10 mouse cellular contexts compared by ENCODE assay signal in the genomic region with DNA sequence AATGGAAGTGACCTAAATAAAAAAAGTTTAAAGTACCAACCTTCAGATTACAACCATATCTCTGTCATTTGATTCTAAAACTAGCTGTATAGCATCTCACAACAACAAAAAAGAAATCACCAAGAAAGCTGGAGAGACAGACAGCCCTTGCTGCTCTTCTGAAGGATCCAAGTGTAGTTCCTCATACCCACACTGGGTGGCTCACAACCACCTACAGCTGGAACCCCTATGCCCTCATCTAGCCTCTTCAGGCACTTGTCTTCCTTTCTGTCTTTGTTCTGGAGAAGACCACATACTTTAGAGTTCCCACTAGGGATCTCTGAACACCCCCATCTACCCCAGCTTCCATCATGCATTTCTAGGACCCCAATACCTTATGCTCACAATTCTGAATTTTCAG.
DNase-seq lines count a peak whose midpoint lies in the region; ATAC-seq and TF ChIP-seq lines count a peak whose summit lies in the region.
"Had no signal": no experiment of that assay in that cellular context is flagged by ENCODE, and none has a peak within 500 bp of the region (broad histone marks: within the 10 kb centered on the region; RNA-seq: fewer than 3 reads in every experiment).

No protein-coding gene starts in this region.

- H3K27ac ChIP-seq in embryonic facial prominence, embryonic 11.5 days (replicated peaks; ENCODE audit: low read depth, low read length), result no peak overlapping the region
- H3K27ac ChIP-seq in embryonic facial prominence, embryonic 10.5 days (replicated peaks), result no peak overlapping the region
- H3K27ac ChIP-seq in lung, postnatal 0 days (ENCODE audit: low read length), result no peak overlapping the region
- H3K27ac ChIP-seq: embryonic facial prominence, embryonic 15.5 days; liver, embryonic 14.5 days had no signal

- DNase-seq in embryonic facial prominence, embryonic 11.5 days (ENCODE audit: low spot score), result peak; percentile 18
- DNase-seq in embryonic facial prominence, embryonic 10.5 days (ENCODE audit: low spot score), result no peak
- no peak for DNase-seq in lung, postnatal 0 days (ENCODE audit: low spot score)
- no peak for DNase-seq in lung, postnatal 25 days (ENCODE audit: low spot score)
- peak; percentile 31 for DNase-seq in adrenal gland, postnatal 10 days
- peak; percentile 7 to 65 for DNase-seq in kidney, postnatal 36 days
- DNase-seq in right cerebral cortex, postnatal 36 days (ENCODE audit: low spot score in 2 of 2), result no peak
- no peak for DNase-seq in thymus, postnatal 14 days

- H3K4me2 ChIP-seq in embryonic facial prominence, embryonic 11.5 days (ENCODE audit: low read depth, low read length), result no peak overlapping the region
- H3K4me2 ChIP-seq in lung, postnatal 0 days (replicated peaks; ENCODE audit: low read depth, low read length), result no peak overlapping the region
- H3K4me2 ChIP-seq: embryonic facial prominence, embryonic 15.5 days had no signal

- no peaks in the 10 kb centered on the region for H3K4me1 ChIP-seq in embryonic facial prominence, embryonic 11.5 days (ENCODE audit: control insufficient read depth, insufficient read depth, low read length)
- H3K4me1 ChIP-seq in embryonic facial prominence, embryonic 10.5 days, result no peaks in the 10 kb centered on the region
- H3K4me1 ChIP-seq in lung, postnatal 0 days (ENCODE audit: insufficient read depth, low read depth, low read length), result no peaks in the 10 kb centered on the region
- H3K4me1 ChIP-seq: embryonic facial prominence, embryonic 15.5 days had no signal

- no peaks in the 10 kb centered on the region for H3K27me3 ChIP-seq in embryonic facial prominence, embryonic 11.5 days (ENCODE audit: control insufficient read depth, insufficient read depth, low read length)
- H3K27me3 ChIP-seq in embryonic facial prominence, embryonic 10.5 days (replicated peaks; ENCODE audit: low read depth, poor library complexity, severe bottlenecking), result no peaks in the 10 kb centered on the region
- H3K27me3 ChIP-seq in lung, postnatal 0 days (replicated peaks; ENCODE audit: insufficient read depth, low read length), result no peaks in the 10 kb centered on the region
- H3K27me3 ChIP-seq: embryonic facial prominence, embryonic 15.5 days had no signal

- TF ChIP-seq CTCF in lung, postnatal 0 days (IDR thresholded peaks at IDR 0.05), result peak; percentile 54

- H3K4me3 ChIP-seq in embryonic facial prominence, embryonic 11.5 days (ENCODE audit: low read depth, low read length), result no peak overlapping the region
- H3K4me3 ChIP-seq in embryonic facial prominence, embryonic 10.5 days, result no peak overlapping the region
- H3K4me3 ChIP-seq in lung, postnatal 0 days (ENCODE audit: low read depth, low read length), result no peak overlapping the region
- H3K4me3 ChIP-seq: embryonic facial prominence, embryonic 15.5 days had no signal

- ATAC-seq in embryonic facial prominence, embryonic 11.5 days (replicated peaks; ENCODE audit: insufficient number of reproducible peaks, low FRiP score, low TSS enrichment, low read depth), result no peak
- ATAC-seq in lung, postnatal 0 days, result no peak

- no peak overlapping the region for H3K9ac ChIP-seq in embryonic facial prominence, embryonic 11.5 days (replicated peaks; ENCODE audit: low read length)
- H3K9ac ChIP-seq in lung, postnatal 0 days (replicated peaks; ENCODE audit: low read depth), result no peak overlapping the region
- H3K9ac ChIP-seq: embryonic facial prominence, embryonic 15.5 days; liver, embryonic 14.5 days had no signal

- no peaks in the 10 kb centered on the region for H3K9me3 ChIP-seq in embryonic facial prominence, embryonic 11.5 days (replicated peaks; ENCODE audit: control insufficient read depth, low read length)
- H3K9me3 ChIP-seq in embryonic facial prominence, embryonic 10.5 days, result no peaks in the 10 kb centered on the region
- no peaks in the 10 kb centered on the region for H3K9me3 ChIP-seq in lung, postnatal 0 days (ENCODE audit: low read length)
- H3K9me3 ChIP-seq: embryonic facial prominence, embryonic 15.5 days had no signal

- H3K36me3 ChIP-seq in embryonic facial prominence, embryonic 11.5 days (replicated peaks; ENCODE audit: control insufficient read depth, insufficient read depth, low read depth, low read length), result no peaks in the 10 kb centered on the region
- H3K36me3 ChIP-seq in embryonic facial prominence, embryonic 10.5 days (replicated peaks), result no peaks in the 10 kb centered on the region
- H3K36me3 ChIP-seq in lung, postnatal 0 days (ENCODE audit: insufficient read depth, low read length), result no peaks in the 10 kb centered on the region
- H3K36me3 ChIP-seq: embryonic facial prominence, embryonic 15.5 days had no signal

- TF ChIP-seq EP300 in lung, postnatal 0 days (IDR thresholded peaks at IDR 0.05), result no peak

Comparison
In these comparisons a context has a peak if more than half of its experiments do, and no peak if none do; other contexts are left out.
1. DNase-seq: peak in embryonic facial prominence, embryonic 11.5 days (single experiment), adrenal gland, postnatal 10 days (single experiment) and kidney, postnatal 36 days (2 of 2); none in embryonic facial prominence, embryonic 10.5 days (single experiment), lung, postnatal 0 days (single experiment), lung, postnatal 25 days (single experiment), right cerebral cortex, postnatal 36 days (0 of 2) and thymus, postnatal 14 days (single experiment).